Mouse (Mus musculus): ENCODE measurements around the gene Rasgef1b. TPM values are rescaled to one million over a fixed set of nuclear protein-coding genes. Genes with fewer than 3 reads are reported as not detected.

Gene Rasgef1b
- total and polyA plus RNA-seq, 3 experiments: 0.17 to 0.26 (median 0.21) TPM

- no peaks in the 10 kb centered on the region for H3K36me3 ChIP-seq (replicated peaks in 1 of 2; ENCODE audit: control insufficient read depth in 1 of 2, insufficient read depth in 1 of 2, low read length in 1 of 2)
- TF ChIP-seq CHD1 (IDR thresholded peaks at IDR 0.05; ENCODE audit: low read depth, low read length) (no peak), MXI1 (IDR thresholded peaks at IDR 0.05; ENCODE audit: low read depth, low read length) (no peak), NRF1 (IDR thresholded peaks at IDR 0.05; ENCODE audit: low read depth, low read length) (no peak), MAZ (IDR thresholded peaks at IDR 0.05; ENCODE audit: low read depth, low read length) (no peak), SIN3A (IDR thresholded peaks at IDR 0.05; ENCODE audit: low read length) (no peak), EP300 (IDR thresholded peaks at IDR 0.05; ENCODE audit: low read length) (no peak), USF1 (IDR thresholded peaks at IDR 0.05; ENCODE audit: low read depth, low read length) (no peak), MAFK (IDR thresholded peaks at IDR 0.05; ENCODE audit: insufficient replicate concordance, low read length) (no peak), CHD2 (IDR thresholded peaks at IDR 0.05; ENCODE audit: low read length) (no peak), UBTF (IDR thresholded peaks at IDR 0.05; ENCODE audit: low read depth, low read length) (no peak), ZKSCAN1 (IDR thresholded peaks at IDR 0.05; ENCODE audit: borderline replicate concordance, low read depth, low read length) (no peak), MAX (IDR thresholded peaks at IDR 0.05; ENCODE audit: low read length) (no peak), E2F4 (IDR thresholded peaks at IDR 0.05; ENCODE audit: insufficient replicate concordance, low read depth, low read length) (no peak), TCF12 (IDR thresholded peaks at IDR 0.05; ENCODE audit: low read depth, low read length) (no peak)
- H3K27me3 ChIP-seq (replicated peaks): no peaks in the 10 kb centered on the region
- no peak for DNase-seq (ENCODE audit: extremely low read depth)
- H3K4me3 ChIP-seq (replicated peaks in 1 of 3; ENCODE audit: low read depth in 2 of 3, low read length in 2 of 3, poor library complexity in 1 of 3): no peak overlapping the region
- H3K4me1 ChIP-seq (ENCODE audit: control insufficient read depth in 1 of 2, insufficient read depth in 2 of 2): no peaks in the 10 kb centered on the region
- H3K27ac ChIP-seq (ENCODE audit: insufficient read depth, low read depth): no peak overlapping the region; the same call in 1 of the 2 replicates
- no peak overlapping the region for H3K9ac ChIP-seq (ENCODE audit: insufficient read depth, low read depth)
- H3K9me3 ChIP-seq (replicated peaks; ENCODE audit: low read length): peaks cover 5% of the 10 kb centered on the region
- no peak overlapping the region for H3K4me2 ChIP-seq (ENCODE audit: insufficient read depth, low read depth, poor library complexity, severe bottlenecking)
- in situ Hi-C loops (cut with MboI; ENCODE audit: low pct_ligation_motif_present, low pct_unique_long_range_greater_than_20kb, low sequenced_read_pairs) (no loop called here), dilution Hi-C loops (cut with MboI; ENCODE audit: extremely low pct_ligation_motif_present, extremely low pct_unique_long_range_greater_than_20kb, low sequenced_read_pairs) (no loop called here)
- no peaks in the 10 kb centered on the region for H3K79me2 ChIP-seq (replicated peaks; ENCODE audit: control insufficient read depth, extremely low read depth, insufficient read depth, poor library complexity, severe bottlenecking)
These were observed 30.0 kb upstream of the Rasgef1b start for GRCm38 (mm10) chr5:99758859-99759258.

GRCm38 (mm10) chr5:99753843-99754242, 25.0 kb upstream of the Rasgef1b start:
- Histone ChIP-seq H3K79me2 (replicated peaks; ENCODE audit: control insufficient read depth, extremely low read depth, insufficient read depth, poor library complexity, severe bottlenecking) (no peaks in the 10 kb centered on the region), H3K4me3 (replicated peaks in 1 of 3; ENCODE audit: low read depth in 2 of 3, low read length in 2 of 3, poor library complexity in 1 of 3) (no peak overlapping the region), H3K4me2 (ENCODE audit: insufficient read depth, low read depth, poor library complexity, severe bottlenecking) (no peak overlapping the region), H3K27ac (ENCODE audit: insufficient read depth, low read depth) (no peak overlapping the region), H3K4me1 (ENCODE audit: control insufficient read depth in 1 of 2, insufficient read depth in 2 of 2) (no peaks in the 10 kb centered on the region), H3K9me3 (replicated peaks; ENCODE audit: low read length) (peaks cover 3% of the 10 kb centered on the region), H3K36me3 (replicated peaks in 1 of 2; ENCODE audit: control insufficient read depth in 1 of 2, insufficient read depth in 1 of 2, low read length in 1 of 2) (no peaks in the 10 kb centered on the region), H3K27me3 (replicated peaks) (no peaks in the 10 kb centered on the region), H3K9ac (ENCODE audit: insufficient read depth, low read depth) (no peak overlapping the region)
- TF ChIP-seq SMC3 (IDR thresholded peaks at IDR 0.05; ENCODE audit: low read depth, low read length) (no peak), UBTF (IDR thresholded peaks at IDR 0.05; ENCODE audit: low read depth, low read length) (no peak), NELFE (IDR thresholded peaks at IDR 0.05; ENCODE audit: low read depth, low read length) (no peak), POLR2AphosphoS2 (IDR thresholded peaks at IDR 0.05; ENCODE audit: low read depth, low read length) (no peak), TCF12 (IDR thresholded peaks at IDR 0.05; ENCODE audit: low read depth, low read length) (no peak), CHD2 (IDR thresholded peaks at IDR 0.05; ENCODE audit: low read length) (no peak), EP300 (IDR thresholded peaks at IDR 0.05; ENCODE audit: low read length) (no peak), POLR2A (IDR thresholded peaks at IDR 0.05; ENCODE audit: low read depth, low read length) (no peak), MAZ (IDR thresholded peaks at IDR 0.05; ENCODE audit: low read depth, low read length) (no peak), ZNF384 (IDR thresholded peaks at IDR 0.05; ENCODE audit: low read depth, low read length) (no peak), ZC3H11A (IDR thresholded peaks at IDR 0.05; ENCODE audit: low read depth, low read length) (no peak), JUN (IDR thresholded peaks at IDR 0.05; ENCODE audit: insufficient read depth, low read depth, low read length) (no peak), ZMIZ1 (IDR thresholded peaks at IDR 0.05; ENCODE audit: low read depth, low read length) (no peak)
- in situ Hi-C loops (cut with MboI; ENCODE audit: low pct_ligation_motif_present, low pct_unique_long_range_greater_than_20kb, low sequenced_read_pairs) (no loop called here), dilution Hi-C loops (cut with MboI; ENCODE audit: extremely low pct_ligation_motif_present, extremely low pct_unique_long_range_greater_than_20kb, low sequenced_read_pairs) (no loop called here)
- no peak for DNase-seq (ENCODE audit: extremely low read depth)
